Mouse (Mus musculus): Measurements from ENCODE around the gene Serpini1. TPM values are rescaled to one million over a fixed set of nuclear protein-coding genes. Genes with fewer than 3 reads are reported as not detected.

The Serpini1 gene
- polyA plus RNA-seq, 1 experiment from 2014 or later: 5.3 TPM

- Histone ChIP-seq H3K4me1 (peaks cover 4% of the 10 kb centered on the region; the same call in 1 of the 2 replicates), H3K27ac (peak within 1 kb of the TSS; percentile 86), H3K4me3 (peak within 1 kb of the TSS; percentile 94), H3K36me3 (no peaks in the 10 kb centered on the region), H3K9me3 (no peaks in the 10 kb centered on the region), H3K4me2 (peak within 1 kb of the TSS; percentile 63), H3K9ac (peak within 1 kb of the TSS; percentile 91), H3K27me3 (no peaks in the 10 kb centered on the region)
- peak; percentile 99 for ATAC-seq (ENCODE audit: insufficient number of reproducible peaks, low FRiP score, low TSS enrichment, low read depth)
- under 1% methylated on average over 34 of the region's 35 CpGs for WGBS
Measured at GRCm38 (mm10) chr3:75556695-75557291, 554 bp upstream of the Serpini1 start, which contains the start of gene Pdcd10. TSS of gene Pdcd10 (minus strand) at chr3:75556856.

- H3K27me3 ChIP-seq: no peaks in the 10 kb centered on the region
- no peak for ATAC-seq (ENCODE audit: insufficient number of reproducible peaks, low FRiP score, low TSS enrichment, low read depth)
- H3K9me3 ChIP-seq: no peaks in the 10 kb centered on the region
- H3K9ac ChIP-seq: no peak overlapping the region
- no peak overlapping the region for H3K27ac ChIP-seq
- H3K36me3 ChIP-seq: no peaks in the 10 kb centered on the region
- no peaks in the 10 kb centered on the region for H3K4me1 ChIP-seq
- 90% methylated on average over 2 of the region's 2 CpGs for WGBS
- no peak overlapping the region for H3K4me2 ChIP-seq
- no peak overlapping the region for H3K4me3 ChIP-seq
Measured at GRCm38 (mm10) chr3:75574074-75574473, 16.7 kb downstream of the Serpini1 start.

GRCm38 (mm10) chr3:75575582-75575981, 18.2 kb downstream of the Serpini1 start:
- no peak overlapping the region for H3K9ac ChIP-seq
- H3K27me3 ChIP-seq: no peaks in the 10 kb centered on the region
- 72% methylated on average over 1 of the region's 1 CpGs for WGBS
- no peaks in the 10 kb centered on the region for H3K36me3 ChIP-seq
- no peak overlapping the region for H3K4me3 ChIP-seq
- no peak overlapping the region for H3K4me2 ChIP-seq
- no peak overlapping the region for H3K27ac ChIP-seq
- H3K4me1 ChIP-seq: no peaks in the 10 kb centered on the region
- no peak for ATAC-seq (ENCODE audit: insufficient number of reproducible peaks, low FRiP score, low TSS enrichment, low read depth)
- no peaks in the 10 kb centered on the region for H3K9me3 ChIP-seq

DNA sequence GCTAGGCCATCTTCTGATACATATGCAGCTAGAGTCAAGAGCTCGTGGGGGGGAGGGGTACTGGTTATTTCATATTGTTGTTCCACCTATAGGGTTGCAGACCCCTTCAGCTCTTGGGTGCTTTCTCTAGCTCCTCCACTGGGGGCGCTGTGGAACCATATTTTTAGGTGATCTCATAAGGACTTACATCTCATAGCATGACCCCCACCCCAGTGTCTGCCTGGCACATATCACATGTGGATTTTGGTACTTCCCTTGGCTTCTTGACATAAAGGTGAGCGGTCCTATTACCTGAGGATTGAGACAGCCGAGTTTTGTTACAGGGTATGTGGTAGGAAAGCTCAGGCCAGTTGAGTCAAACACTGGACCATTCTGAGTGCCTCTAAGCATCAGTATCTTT, 22.0 kb downstream of the Serpini1 start:
- ATAC-seq (ENCODE audit: insufficient number of reproducible peaks, low FRiP score, low TSS enrichment, low read depth): no peak
- Histone ChIP-seq H3K27ac (no peak overlapping the region), H3K4me3 (no peak overlapping the region), H3K27me3 (no peaks in the 10 kb centered on the region), H3K4me1 (no peaks in the 10 kb centered on the region), H3K36me3 (no peaks in the 10 kb centered on the region), H3K4me2 (no peak overlapping the region), H3K9me3 (no peaks in the 10 kb centered on the region), H3K9ac (no peak overlapping the region)
- 47% methylated on average over 4 of the region's 4 CpGs for WGBS

DNA sequence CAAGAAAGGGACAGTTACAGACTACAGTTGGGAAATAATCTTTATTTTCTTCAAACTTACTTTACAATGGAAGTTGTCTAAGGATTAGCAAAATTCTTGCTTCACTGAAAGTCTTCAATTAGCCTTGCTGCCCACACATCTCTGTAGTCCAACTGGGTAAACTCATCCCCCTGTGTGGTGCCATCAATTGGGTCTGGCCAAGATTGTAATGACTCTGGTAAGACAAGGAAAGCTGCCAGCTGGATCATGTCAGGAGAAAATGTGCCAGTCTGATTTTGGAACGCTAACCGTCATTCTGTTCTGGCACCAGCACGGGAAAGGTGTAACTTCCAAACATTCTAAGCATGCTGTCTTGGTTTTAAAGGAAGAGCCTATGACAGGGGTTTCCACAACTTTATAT, 25.9 kb downstream of the Serpini1 start:
- Histone ChIP-seq H3K9ac (no peak overlapping the region), H3K4me3 (no peak overlapping the region)

GRCm38 (mm10) chr3:75584898-75585297, 27.6 kb downstream of the Serpini1 start:
- 84% methylated on average over 4 of the region's 4 CpGs for WGBS
- Histone ChIP-seq H3K9ac (no peak overlapping the region), H3K27ac (no peak overlapping the region), H3K4me1 (no peaks in the 10 kb centered on the region), H3K9me3 (no peaks in the 10 kb centered on the region), H3K36me3 (no peaks in the 10 kb centered on the region), H3K4me3 (no peak overlapping the region), H3K4me2 (no peak overlapping the region), H3K27me3 (no peaks in the 10 kb centered on the region)
- no peak for ATAC-seq (ENCODE audit: insufficient number of reproducible peaks, low FRiP score, low TSS enrichment, low read depth)

More for the DNA sequence above, 25.9 kb downstream of the Serpini1 start:
- H3K27ac ChIP-seq: no peak overlapping the region
- no peak for ATAC-seq (ENCODE audit: insufficient number of reproducible peaks, low FRiP score, low TSS enrichment, low read depth)
- no peaks in the 10 kb centered on the region for H3K36me3 ChIP-seq
- no peaks in the 10 kb centered on the region for H3K4me1 ChIP-seq
- WGBS: 91% methylated on average over 3 of the region's 3 CpGs
- H3K27me3 ChIP-seq: no peaks in the 10 kb centered on the region
- no peak overlapping the region for H3K4me2 ChIP-seq
- H3K9me3 ChIP-seq: no peaks in the 10 kb centered on the region

DNA sequence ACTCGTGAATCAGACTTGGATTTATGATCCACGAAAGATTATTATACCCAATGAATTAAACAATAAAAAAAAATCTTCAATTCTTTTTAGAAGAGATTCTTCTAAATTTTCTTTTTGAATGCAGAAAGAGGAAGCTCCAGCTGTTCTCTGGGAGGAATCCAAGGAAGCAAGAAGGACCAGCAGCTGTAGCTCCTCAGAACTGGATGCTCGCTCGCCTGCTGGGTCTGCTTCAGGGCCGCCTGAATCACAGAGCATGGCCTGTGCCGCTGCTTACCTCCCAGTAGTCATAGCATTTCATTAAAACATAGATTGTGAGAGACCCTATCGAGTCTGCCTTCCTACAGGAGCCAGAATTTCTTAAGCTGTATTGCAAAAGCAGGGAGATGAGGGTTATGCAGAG, 53.7 kb downstream of the Serpini1 start:
- no peak for ATAC-seq (ENCODE audit: insufficient number of reproducible peaks, low FRiP score, low TSS enrichment, low read depth)
- no peak overlapping the region for H3K27ac ChIP-seq
- no peak overlapping the region for H3K4me3 ChIP-seq
- H3K4me2 ChIP-seq: no peak overlapping the region
- no peak overlapping the region for H3K9ac ChIP-seq
- H3K27me3 ChIP-seq: no peaks in the 10 kb centered on the region
- H3K4me1 ChIP-seq: no peaks in the 10 kb centered on the region
- no peaks in the 10 kb centered on the region for H3K9me3 ChIP-seq
- no peaks in the 10 kb centered on the region for H3K36me3 ChIP-seq
- 77% methylated on average over 7 of the region's 7 CpGs for WGBS

- no peak overlapping the region for H3K27ac ChIP-seq
- WGBS: 78% methylated on average over 2 of the region's 2 CpGs
Measured at GRCm38 (mm10) chr3:75624627-75625026, 67.3 kb downstream of the Serpini1 start.

GRCm38 (mm10) chr3:75630988-75631615, 73.8 kb downstream of the Serpini1 start:
- Histone ChIP-seq H3K4me1 (0 out of 2 replicates have a peak, but pooled peaks cover 3% of the 10 kb centered on the region), H3K9ac (no peak overlapping the region), H3K4me3 (no peak overlapping the region), H3K36me3 (no peaks in the 10 kb centered on the region), H3K4me2 (no peak overlapping the region), H3K27ac (no peak overlapping the region), H3K9me3 (no peaks in the 10 kb centered on the region), H3K27me3 (no peaks in the 10 kb centered on the region)
- WGBS: 42% methylated on average over 4 of the region's 4 CpGs
- no peak for ATAC-seq (ENCODE audit: insufficient number of reproducible peaks, low FRiP score, low TSS enrichment, low read depth)

More at GRCm38 (mm10) chr3:75624627-75625026, 67.3 kb downstream of the Serpini1 start:
- H3K9ac ChIP-seq: no peak overlapping the region
- no peaks in the 10 kb centered on the region for H3K4me1 ChIP-seq
- H3K36me3 ChIP-seq: no peaks in the 10 kb centered on the region
- no peaks in the 10 kb centered on the region for H3K27me3 ChIP-seq
- no peak overlapping the region for H3K4me3 ChIP-seq
- no peaks in the 10 kb centered on the region for H3K9me3 ChIP-seq
- no peak for ATAC-seq (ENCODE audit: insufficient number of reproducible peaks, low FRiP score, low TSS enrichment, low read depth)
- H3K4me2 ChIP-seq: no peak overlapping the region

GRCm38 (mm10) chr3:75633221-75633620, 75.9 kb downstream of the Serpini1 start:
- Histone ChIP-seq H3K27ac (no peak overlapping the region), H3K9me3 (no peaks in the 10 kb centered on the region)

DNA sequence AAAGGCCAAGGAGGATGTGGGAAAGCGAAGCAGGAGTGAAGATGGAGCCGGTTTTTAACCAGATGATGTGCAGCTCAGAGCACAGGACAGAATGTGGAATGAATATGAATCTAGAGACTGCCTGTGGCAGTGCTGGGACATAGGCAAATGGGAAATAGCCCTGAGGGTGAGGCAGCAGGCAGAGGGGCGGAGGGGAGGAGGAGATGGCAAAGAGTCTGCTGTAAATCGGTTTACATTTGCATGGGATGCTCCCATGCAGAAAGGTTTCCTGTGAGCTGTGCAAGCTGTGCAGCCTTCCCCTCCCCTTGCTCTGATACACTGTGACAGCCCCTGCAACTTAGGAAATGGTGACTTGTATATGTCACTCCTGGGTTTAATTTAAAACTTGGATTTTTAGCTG, 76.3 kb downstream of the Serpini1 start:
- H3K27ac ChIP-seq: no peak overlapping the region
- no peaks in the 10 kb centered on the region for H3K9me3 ChIP-seq
- 46% methylated on average over 4 of the region's 4 CpGs for WGBS
- ATAC-seq (ENCODE audit: insufficient number of reproducible peaks, low FRiP score, low TSS enrichment, low read depth): no peak
- no peaks in the 10 kb centered on the region for H3K36me3 ChIP-seq
- no peak overlapping the region for H3K9ac ChIP-seq
- no peak overlapping the region for H3K4me2 ChIP-seq
- H3K4me1 ChIP-seq: 0 out of 2 replicates have a peak, but pooled peaks cover 3% of the 10 kb centered on the region
- H3K27me3 ChIP-seq: no peaks in the 10 kb centered on the region
- no peak overlapping the region for H3K4me3 ChIP-seq

More at GRCm38 (mm10) chr3:75633221-75633620, 75.9 kb downstream of the Serpini1 start:
- WGBS: 80% methylated on average over 1 of the region's 1 CpGs
- Histone ChIP-seq H3K27me3 (no peaks in the 10 kb centered on the region), H3K36me3 (no peaks in the 10 kb centered on the region), H3K4me3 (no peak overlapping the region), H3K9ac (no peak overlapping the region), H3K4me1 (0 out of 2 replicates have a peak, but pooled peaks cover 3% of the 10 kb centered on the region), H3K4me2 (no peak overlapping the region)
- ATAC-seq (ENCODE audit: insufficient number of reproducible peaks, low FRiP score, low TSS enrichment, low read depth): no peak

- Histone ChIP-seq H3K36me3 (no peaks in the 10 kb centered on the region), H3K4me3 (no peak overlapping the region), H3K4me2 (no peak overlapping the region), H3K27ac (no peak overlapping the region), H3K27me3 (no peaks in the 10 kb centered on the region), H3K9ac (no peak overlapping the region), H3K9me3 (no peaks in the 10 kb centered on the region), H3K4me1 (0 out of 2 replicates have a peak, but pooled peaks cover 3% of the 10 kb centered on the region)
- 93% methylated on average over 1 of the region's 1 CpGs for WGBS
- ATAC-seq (ENCODE audit: insufficient number of reproducible peaks, low FRiP score, low TSS enrichment, low read depth): no peak
Measured at GRCm38 (mm10) chr3:75635648-75636047, 78.3 kb downstream of the Serpini1 start.
